Comparison of ENCODE assay signal across 14 mouse cellular contexts in genomic region chr13:60662493-60663177, GRCm38 (mm10).
A peak's percentile ranks its signal among the peaks of the same experiment; 100 is the strongest.
DNase-seq lines count a peak whose midpoint lies in the region; TF ChIP-seq lines count a peak whose summit lies in the region.
"Had no signal": no experiment of that assay in that cellular context is flagged by ENCODE, and none has a peak within 500 bp of the region (broad histone marks: within the 10 kb centered on the region; RNA-seq: fewer than 3 reads in every experiment).

No protein-coding gene starts in this region.

- peak overlapping the region; percentile 82 for H3K27ac ChIP-seq in layer of hippocampus, adult 2 months
- H3K27ac ChIP-seq: embryonic facial prominence, embryonic 12.5 days; hindbrain, embryonic 14.5 days had no signal

- no peak overlapping the region for H3K4me3 ChIP-seq in layer of hippocampus, adult 2 months
- H3K4me3 ChIP-seq: embryonic facial prominence, embryonic 12.5 days had no signal

- no peak for TF ChIP-seq CTCF in layer of hippocampus, adult 2 months (conservative IDR thresholded peaks at IDR 0.05)

- no peak for DNase-seq in layer of hippocampus, adult 2 months (ENCODE audit: low spot score in 2 of 2)
- no peak for DNase-seq in layer of hippocampus, adult 11-12 months (ENCODE audit: low spot score)
- peak; percentile 66 for DNase-seq in urinary bladder, postnatal 14 days (ENCODE audit: low spot score)
- DNase-seq in urinary bladder, adult 2 months (ENCODE audit: low spot score), result no peak
- peak; percentile 49 for DNase-seq in lung, postnatal 10 days
- no peak for DNase-seq in testis, postnatal 14 days (ENCODE audit: low spot score)
- DNase-seq in cerebellum, adult 18-20 months, result no peak
- DNase-seq: adrenal gland, postnatal 14 days; cerebellum, adult 9-11 months; heart, adult 11 months; midbrain, embryonic 14.5 days; right cerebral cortex, postnatal 4 days had no signal

Comparison
In these comparisons a context has a peak if more than half of its experiments do, and no peak if none do; other contexts are left out.
1. DNase-seq: peak in urinary bladder, postnatal 14 days (single experiment) and lung, postnatal 10 days (single experiment); none in layer of hippocampus, adult 2 months (0 of 2), layer of hippocampus, adult 11-12 months (single experiment), urinary bladder, adult 2 months (single experiment), testis, postnatal 14 days (single experiment) and cerebellum, adult 18-20 months (0 of 2).